Mouse (Mus musculus): ENCODE data around the gene Vmn1r40. TPM values are rescaled to one million over a fixed set of nuclear protein-coding genes. Genes with fewer than 3 reads are reported as not detected.

The Vmn1r40 gene
- polyA plus RNA-seq (2021; fragmentation: Nextera tagmentation), result not detected in 2 replicates
- long read RNA-seq, experiment 1, result 0 reads
- long read RNA-seq, experiment 2, result 0 reads

GRCm38 (mm10) chr6:89707240-89707639 lies at the start of gene Vmn1r40:
TSS of gene Vmn1r40 (plus strand) at chr6:89707540.

DNA sequence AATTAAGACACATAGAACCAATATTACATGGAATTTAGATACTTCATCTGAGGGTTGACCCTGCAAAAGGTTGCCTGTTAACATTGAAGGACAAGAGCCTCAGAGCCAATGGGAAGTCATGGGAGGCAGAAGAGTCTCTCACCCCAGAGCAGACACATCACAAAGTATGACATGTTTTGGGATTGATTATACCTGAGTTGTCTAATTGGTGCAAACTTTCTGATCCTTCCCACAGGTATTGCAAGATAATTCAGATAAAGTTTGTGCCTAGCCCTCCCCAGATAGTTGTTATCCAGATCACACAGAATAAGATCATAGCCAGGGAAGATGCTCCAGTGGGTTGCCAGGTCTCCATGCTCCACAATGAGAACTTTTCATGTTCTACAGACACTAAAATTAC lies 33.1 kb downstream of the Vmn1r40 start, which contains the start of gene Vmn1r41:
Vmn1r41 (plus strand) TSS at position 301 of the 400 bp plus-strand sequence.

Other genes with a start within 250 kb of the Vmn1r40 start
- gene Chchd6, start 111.9 kb upstream of the Vmn1r40 start, polyA plus RNA-seq (2021; fragmentation: Nextera tagmentation), result 267 and 303 TPM in 2 replicates
- 3.1 and 3.7 TPM in 2 replicates for gene Txnrd3, start 63.6 kb upstream of the Vmn1r40 start, polyA plus RNA-seq (2021; fragmentation: Nextera tagmentation)
- gene Vmn1r41, start 33.2 kb downstream of the Vmn1r40 start, polyA plus RNA-seq (2021; fragmentation: Nextera tagmentation), result not detected in 2 replicates
- not detected in 2 replicates for gene Vmn1r42, start 168.9 kb downstream of the Vmn1r40 start, polyA plus RNA-seq (2021; fragmentation: Nextera tagmentation)
- not detected in 2 replicates for gene Vmn1r43, start 168.9 kb downstream of the Vmn1r40 start, polyA plus RNA-seq (2021; fragmentation: Nextera tagmentation)
- not detected in 2 replicates for gene Vmn1r44, start 176.1 kb downstream of the Vmn1r40 start, polyA plus RNA-seq (2021; fragmentation: Nextera tagmentation)
- not detected in 2 replicates for gene Vmn1r45, start 233.1 kb downstream of the Vmn1r40 start, polyA plus RNA-seq (2021; fragmentation: Nextera tagmentation)

All from left cerebral cortex, adult 6 months (tissue).